ENCODE assay signal across 8 mouse cellular contexts in genomic region chrX:107015335-107015734, GRCm38 (mm10).
DNase-seq lines count a peak whose midpoint lies in the region; ATAC-seq and TF ChIP-seq lines count a peak whose summit lies in the region.

No protein-coding gene starts in this region.

- no peaks in the 10 kb centered on the region for H3K27me3 ChIP-seq in kidney, postnatal 0 days (ENCODE audit: insufficient read depth, low read length)
- no peaks in the 10 kb centered on the region for H3K27me3 ChIP-seq in kidney, embryonic 14.5 days (ENCODE audit: control insufficient read depth, insufficient read depth, low read length)
- H3K27me3 ChIP-seq in limb, embryonic 15.5 days: no peaks in the 10 kb centered on the region

- 22% methylated on average over 1 of the region's 1 CpGs for WGBS in kidney, postnatal 0 days
- WGBS in kidney, embryonic 14.5 days: 3% methylated on average over 1 of the region's 1 CpGs
- 9% methylated on average over 1 of the region's 1 CpGs for WGBS in limb, embryonic 15.5 days

- ATAC-seq in kidney, postnatal 0 days (replicated peaks; ENCODE audit: low FRiP score, low read depth): no peak
- ATAC-seq in kidney, embryonic 14.5 days (ENCODE audit: low FRiP score, low TSS enrichment): no peak
- peak; percentile 56 for ATAC-seq in CD4-positive, CD25-positive, alpha-beta regulatory T cell, adult 4 months
- no peak for ATAC-seq in limb, embryonic 15.5 days (ENCODE audit: insufficient number of reproducible peaks, low FRiP score, low TSS enrichment, low read depth)

- H3K9ac ChIP-seq in kidney, postnatal 0 days (ENCODE audit: low read depth, low read length): no peak overlapping the region
- no peak overlapping the region for H3K9ac ChIP-seq in kidney, embryonic 14.5 days (ENCODE audit: low read depth, low read length)
- no peak overlapping the region for H3K9ac ChIP-seq in limb, embryonic 15.5 days

- H3K9me3 ChIP-seq in kidney, postnatal 0 days (replicated peaks; ENCODE audit: low read length): no peaks in the 10 kb centered on the region
- no peaks in the 10 kb centered on the region for H3K9me3 ChIP-seq in kidney, embryonic 14.5 days (ENCODE audit: control insufficient read depth, low read length)
- no peaks in the 10 kb centered on the region for H3K9me3 ChIP-seq in limb, embryonic 15.5 days

- no peaks in the 10 kb centered on the region for H3K4me1 ChIP-seq in kidney, postnatal 0 days (replicated peaks; ENCODE audit: insufficient read depth, low read length)
- H3K4me1 ChIP-seq in kidney, embryonic 14.5 days (ENCODE audit: control insufficient read depth, insufficient read depth, low read length): no peaks in the 10 kb centered on the region
- no peaks in the 10 kb centered on the region for H3K4me1 ChIP-seq in limb, embryonic 15.5 days

- peak; percentile 59 for TF ChIP-seq CTCF in kidney, postnatal 0 days (IDR thresholded peaks at IDR 0.05; ENCODE audit: low read depth)

- H3K4me2 ChIP-seq in kidney, postnatal 0 days (ENCODE audit: low read length): no peak overlapping the region
- H3K4me2 ChIP-seq in kidney, embryonic 14.5 days (replicated peaks; ENCODE audit: low read depth, low read length): no peak overlapping the region
- no peak overlapping the region for H3K4me2 ChIP-seq in limb, embryonic 15.5 days

- no peak overlapping the region for H3K4me3 ChIP-seq in kidney, postnatal 0 days (replicated peaks; ENCODE audit: low read depth, low read length)
- H3K4me3 ChIP-seq in kidney, embryonic 14.5 days (ENCODE audit: low read length): no peak overlapping the region
- H3K4me3 ChIP-seq in limb, embryonic 15.5 days: no peak overlapping the region

- no peaks in the 10 kb centered on the region for H3K36me3 ChIP-seq in kidney, postnatal 0 days (ENCODE audit: insufficient read depth, low read length)
- no peaks in the 10 kb centered on the region for H3K36me3 ChIP-seq in kidney, embryonic 14.5 days (ENCODE audit: control insufficient read depth, insufficient read depth, low read length)
- H3K36me3 ChIP-seq in limb, embryonic 15.5 days: no peaks in the 10 kb centered on the region

- H3K27ac ChIP-seq in kidney, postnatal 0 days: no peak overlapping the region
- H3K27ac ChIP-seq in kidney, embryonic 14.5 days (ENCODE audit: low read depth, low read length): no peak overlapping the region
- 0 out of 2 replicates have a peak overlapping the region, but pooled peaks have one; percentile 7 for H3K27ac ChIP-seq in limb, embryonic 15.5 days

- DNase-seq in kidney, postnatal 0 days (ENCODE audit: low spot score): peak; percentile 48
- peak; percentile 15 for DNase-seq in A20 (ENCODE audit: low read depth, low spot score)
- no peak for DNase-seq in natural killer cell, adult 2 months (ENCODE audit: low spot score in 2 of 2)
- no peak for DNase-seq in adrenal gland, adult 2 months
- DNase-seq in layer of hippocampus, adult 9-10 months (ENCODE audit: low spot score): no peak

Comparison
In these comparisons a context has a peak if more than half of its experiments do, and no peak if none do; other contexts are left out.
1. DNase-seq: peak in kidney, postnatal 0 days (single experiment) and A20 (single experiment); none in natural killer cell, adult 2 months (0 of 2), adrenal gland, adult 2 months (single experiment) and layer of hippocampus, adult 9-10 months (single experiment).